Mouse (Mus musculus): ENCODE measurements around the gene Phc2. TPM values are rescaled to one million over a fixed set of nuclear protein-coding genes. Genes with fewer than 3 reads are reported as not detected.

Gene Phc2
- total RNA-seq, 2 experiments from 2014 or later: 47.2 to 52.7 TPM

DNA sequence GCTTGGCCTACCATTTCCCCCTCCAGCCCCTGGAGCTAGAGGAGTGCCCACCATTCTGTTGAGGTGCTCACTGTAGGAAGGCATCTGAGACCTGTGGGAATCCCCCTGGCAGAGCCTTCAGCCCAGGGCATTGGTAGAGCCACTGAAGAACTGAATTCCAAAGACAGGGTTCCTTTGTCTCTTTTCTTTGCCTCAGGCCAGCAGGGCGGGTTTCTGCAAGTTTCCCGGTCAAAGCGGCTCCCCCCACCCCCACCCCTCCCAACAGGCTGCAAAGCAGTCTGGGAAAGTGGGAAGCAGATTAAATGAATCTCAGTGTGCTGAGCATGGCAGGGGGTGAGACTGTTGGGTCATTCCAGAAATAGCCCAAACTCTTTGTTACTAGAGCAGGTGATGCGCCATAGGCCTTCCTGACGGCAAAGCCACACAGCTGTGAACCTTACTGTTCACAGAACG is 82.7 kb downstream of the Phc2 start:
- DNase-seq (ENCODE audit: low spot score in 2 of 2): no peak

DNA sequence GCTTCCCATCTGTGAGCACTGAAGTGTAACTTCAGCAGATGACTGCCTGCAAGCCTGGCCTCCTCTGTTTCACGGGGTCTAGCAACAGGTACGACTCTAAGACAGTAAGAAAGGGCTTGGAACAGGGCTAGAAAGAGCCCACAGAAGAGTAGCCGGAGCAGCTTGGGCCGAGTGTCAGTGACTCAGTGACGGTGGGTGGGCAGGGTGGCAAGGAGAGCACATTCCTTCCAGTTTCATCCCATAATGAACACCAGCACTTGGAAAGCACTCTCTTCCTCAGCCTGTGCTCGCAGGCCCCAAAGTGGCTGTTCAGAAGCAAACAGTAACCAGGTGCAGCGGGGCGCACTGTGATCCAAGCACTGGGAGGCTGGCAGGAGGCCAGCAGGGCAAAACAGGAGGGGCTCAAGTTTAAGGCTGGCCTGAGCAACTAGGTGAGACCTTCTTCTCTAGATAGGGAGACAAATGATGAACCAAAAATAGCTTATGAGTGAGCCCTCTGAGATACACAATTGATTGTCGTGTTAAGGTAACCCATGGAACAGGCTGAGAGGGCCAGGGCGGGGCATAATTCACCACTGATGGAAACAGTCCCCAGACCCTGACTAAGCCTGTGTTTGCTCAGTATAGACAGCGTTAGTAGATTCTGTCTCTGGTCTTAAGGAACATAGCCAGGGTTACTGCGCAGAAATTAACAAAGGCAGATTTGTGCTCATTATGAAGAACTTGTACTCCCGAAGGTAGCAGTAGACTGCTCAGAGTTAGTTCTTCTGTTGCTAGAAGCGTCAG is 83.5 kb downstream of the Phc2 start:
- DNase-seq (ENCODE audit: low spot score in 2 of 2): no peak

DNA sequence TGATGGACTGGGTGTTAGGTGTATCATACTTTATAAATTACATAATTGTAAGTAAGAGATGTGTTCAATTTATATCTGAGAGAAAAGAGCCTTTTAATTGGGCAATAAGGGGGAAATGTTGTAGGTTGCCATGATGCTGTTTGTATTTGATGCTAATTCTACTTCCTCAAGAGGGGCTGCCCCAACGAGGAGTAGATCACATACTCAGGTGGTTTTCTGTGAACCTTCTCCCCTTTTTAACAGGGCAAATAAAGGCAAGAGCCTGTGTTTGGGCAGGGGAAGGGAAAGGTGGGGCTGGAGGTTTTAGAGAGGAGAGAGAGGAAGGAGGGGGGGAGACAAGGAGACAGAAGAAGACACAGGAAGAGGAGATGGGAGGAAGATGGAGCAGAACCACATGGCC is 86.4 kb downstream of the Phc2 start:
- no peak for DNase-seq (ENCODE audit: low spot score in 2 of 2)

DNA sequence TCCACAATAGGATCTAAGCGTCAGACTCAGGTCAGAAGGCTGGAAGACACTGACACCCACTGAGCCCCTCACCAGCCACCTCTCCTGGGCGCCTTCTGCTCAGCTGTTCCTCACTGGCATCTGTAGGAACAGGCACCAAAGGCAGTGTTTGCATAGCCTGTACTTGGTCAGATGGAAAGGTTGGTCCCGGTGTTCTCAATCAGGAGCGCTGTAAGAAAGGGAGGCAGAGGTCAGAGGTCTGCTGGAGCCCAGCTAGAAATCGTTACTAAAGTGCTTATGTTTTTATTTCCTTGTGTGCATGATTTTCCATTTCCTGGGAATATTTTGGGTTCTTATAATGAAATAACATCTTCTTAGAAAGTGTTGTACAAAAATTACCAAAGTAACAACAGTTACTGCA is 87.4 kb downstream of the Phc2 start:
- no peak for DNase-seq (ENCODE audit: low spot score in 2 of 2)

DNA sequence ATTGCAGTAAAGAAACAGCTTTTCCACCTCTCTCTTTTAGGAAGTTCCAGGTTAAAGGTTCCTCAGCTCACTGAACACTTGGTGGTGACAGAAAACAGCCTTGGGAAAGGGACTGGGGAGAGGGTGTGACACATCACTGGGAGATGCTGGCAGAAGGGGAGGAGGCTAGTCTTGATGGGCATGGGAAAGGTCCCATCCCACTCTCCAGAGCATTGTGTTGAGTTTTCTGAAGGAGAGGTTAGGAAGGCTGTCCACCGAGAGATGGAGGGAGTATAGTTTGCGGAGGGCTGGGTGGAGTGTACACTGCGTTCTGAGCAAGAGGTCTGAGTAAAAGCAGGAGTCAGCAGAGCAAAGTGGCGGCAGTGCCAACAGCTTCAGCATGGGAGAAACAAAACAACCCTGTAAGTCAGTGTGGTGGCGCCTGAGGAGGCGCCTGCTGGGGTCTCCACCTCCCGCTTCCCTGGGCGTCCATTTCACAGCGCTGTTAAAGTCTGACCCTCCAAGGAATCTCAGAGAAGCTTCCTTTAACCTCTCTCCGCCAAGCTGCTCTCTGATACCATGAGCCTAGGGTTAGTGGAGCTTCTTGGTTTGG is 88.0 kb downstream of the Phc2 start:
- DNase-seq (ENCODE audit: low spot score in 2 of 2): no peak

DNA sequence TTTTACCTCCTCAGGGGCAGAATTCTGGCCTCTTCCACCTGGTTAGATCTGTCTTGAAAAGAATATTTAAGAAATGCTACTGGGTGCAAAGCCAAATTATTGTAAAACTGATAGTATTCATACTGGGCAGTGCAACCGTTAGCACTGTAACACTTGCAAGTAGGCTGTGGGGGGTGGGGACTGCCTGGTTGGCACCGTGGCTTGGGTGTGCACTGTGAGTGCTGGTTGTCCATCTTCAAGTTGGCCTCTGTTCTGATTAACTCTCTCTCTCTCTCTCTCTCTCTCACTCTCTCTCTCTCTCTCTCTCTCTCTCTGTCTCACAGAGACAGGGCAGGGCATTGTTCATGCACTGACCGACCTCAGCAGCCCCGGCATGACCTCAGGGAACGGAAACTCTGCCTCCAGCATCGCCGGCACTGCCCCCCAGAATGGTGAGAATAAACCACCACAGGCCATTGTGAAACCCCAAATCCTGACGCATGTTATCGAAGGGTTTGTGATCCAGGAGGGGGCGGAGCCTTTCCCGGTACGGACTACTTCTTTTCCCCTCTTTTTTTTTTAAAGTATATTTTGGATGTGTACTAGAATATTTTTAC is 88.6 kb downstream of the Phc2 start:
- no peak for DNase-seq (ENCODE audit: low spot score in 2 of 2)

DNA sequence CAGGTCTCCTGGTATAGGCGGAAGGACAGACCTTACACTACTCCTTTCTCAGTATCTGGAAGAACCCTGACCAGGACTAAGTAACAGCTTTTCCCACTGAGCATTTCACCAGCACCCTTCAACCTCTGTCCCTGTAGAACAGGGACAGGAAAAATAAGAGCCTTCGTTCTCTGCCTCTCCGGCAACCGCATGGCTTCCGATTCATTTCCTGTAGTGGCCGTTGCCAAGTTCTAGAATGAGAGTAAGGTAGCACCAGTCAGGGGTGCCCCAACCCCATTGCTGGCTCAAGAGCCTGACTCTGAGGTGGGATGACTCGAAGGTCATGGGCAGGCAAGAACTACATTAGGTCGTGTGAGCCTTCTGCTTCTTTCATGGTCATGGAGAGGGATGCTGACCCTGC is 90.7 kb downstream of the Phc2 start:
- DNase-seq (ENCODE audit: low spot score in 2 of 2): no peak

DNA sequence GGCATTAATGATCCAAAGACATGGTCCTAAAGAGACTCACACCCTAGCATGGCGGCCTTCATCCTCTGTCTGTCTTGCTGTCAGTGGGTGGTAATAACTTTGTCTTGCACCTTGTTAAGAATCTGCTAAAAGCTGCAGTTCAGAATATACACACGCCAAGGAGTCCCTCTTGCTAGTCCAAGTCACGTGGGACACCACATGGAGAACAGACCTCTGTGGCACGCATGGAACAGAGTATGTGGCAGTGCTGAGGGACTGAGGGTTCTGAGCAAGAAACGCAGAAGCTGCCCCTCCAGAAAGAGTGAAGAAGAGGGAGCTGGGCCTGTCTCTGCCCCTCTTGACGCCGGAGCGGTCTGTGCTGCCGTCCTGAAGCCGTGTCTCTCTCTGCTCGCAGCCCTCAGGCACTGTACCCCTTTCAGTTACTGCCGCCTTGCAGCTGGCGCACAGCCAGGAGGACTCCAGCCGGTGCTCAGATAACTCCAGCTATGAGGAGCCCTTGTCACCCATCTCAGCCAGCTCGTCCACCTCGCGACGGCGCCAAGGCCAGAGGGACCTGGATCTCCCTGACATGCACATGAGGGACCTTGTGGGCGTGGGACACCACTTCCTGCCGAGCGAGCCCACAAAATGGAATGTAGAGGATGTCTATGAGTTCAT is 93.2 kb downstream of the Phc2 start:
- DNase-seq (ENCODE audit: low spot score in 2 of 2): no peak

DNA sequence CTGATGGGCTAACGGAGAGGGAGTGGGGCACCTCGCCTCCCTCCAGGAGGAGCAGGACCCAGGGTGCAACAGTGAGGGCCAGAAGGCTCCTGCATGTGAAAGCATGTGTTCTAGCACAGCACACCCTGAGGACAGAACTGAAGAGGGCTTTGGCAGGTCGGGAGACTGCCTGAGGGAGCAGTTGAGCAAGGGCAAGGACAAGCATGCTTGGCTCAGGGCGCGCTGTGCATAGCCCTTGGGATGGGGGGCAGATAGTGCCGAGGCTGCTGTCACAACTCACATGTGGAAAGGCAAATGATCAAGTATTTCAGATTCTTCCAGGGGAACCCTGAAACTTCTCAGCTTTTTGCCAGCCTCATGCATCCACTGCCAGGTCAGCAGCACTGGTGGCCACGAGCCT is 93.8 kb downstream of the Phc2 start:
- no peak for DNase-seq (ENCODE audit: low spot score in 2 of 2)

DNA sequence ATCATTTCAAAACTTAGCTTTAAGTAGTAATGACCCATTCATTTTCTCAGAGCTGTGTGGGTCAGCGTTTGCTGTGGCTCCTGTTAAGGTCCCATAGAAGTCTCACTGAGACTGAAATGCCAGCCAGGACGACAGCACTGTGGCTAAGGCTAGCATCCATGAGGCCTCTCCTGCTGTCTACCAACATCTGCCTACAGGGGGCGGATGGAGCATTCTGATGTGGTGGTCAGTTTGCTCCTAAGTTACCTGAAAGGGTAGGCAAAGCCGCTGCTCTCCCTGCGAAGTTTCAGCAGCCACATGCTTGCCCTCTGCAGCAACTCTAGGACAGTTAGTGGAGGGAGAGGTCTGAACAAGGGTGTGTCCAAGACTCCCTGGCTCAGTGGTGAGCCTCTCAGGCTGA is 96.5 kb downstream of the Phc2 start:
- no peak for DNase-seq (ENCODE audit: low spot score in 2 of 2)

DNA sequence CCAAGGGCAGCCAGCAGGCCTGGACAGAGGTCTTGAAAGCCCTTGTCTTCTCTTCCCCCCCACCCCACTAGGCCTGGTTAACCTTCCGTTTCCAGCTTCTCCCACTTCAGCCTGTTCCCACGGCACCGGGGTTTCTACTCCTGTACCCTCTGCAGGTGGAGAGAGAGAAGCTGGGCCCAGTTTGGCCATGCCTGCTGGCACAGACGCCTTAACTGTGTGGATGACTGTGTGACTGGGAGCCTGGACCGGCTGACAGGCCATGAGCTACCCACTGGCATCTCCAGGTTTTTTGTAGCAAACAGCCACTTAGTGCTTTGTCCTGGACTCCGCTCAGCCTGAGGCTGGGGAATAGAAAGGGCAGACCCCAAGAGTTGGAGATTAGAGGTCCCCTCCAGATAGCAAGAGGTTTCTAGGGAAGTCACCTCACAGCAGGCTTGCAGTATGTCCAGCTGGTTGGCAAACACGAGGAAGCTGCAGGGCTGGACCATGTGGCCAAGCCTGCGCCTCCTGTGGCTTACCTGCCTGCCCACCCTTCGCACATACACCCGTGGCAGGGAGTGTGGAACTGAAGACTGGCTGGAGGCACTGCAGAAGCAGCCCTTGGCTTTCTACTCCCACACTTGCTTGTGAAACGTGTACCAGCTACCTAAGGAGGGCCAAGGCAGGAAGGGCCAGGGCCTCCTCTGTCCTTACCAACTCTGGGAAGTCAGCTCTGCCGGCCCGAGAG is 97.7 kb downstream of the Phc2 start:
- DNase-seq (ENCODE audit: low spot score in 2 of 2): no peak

DNA sequence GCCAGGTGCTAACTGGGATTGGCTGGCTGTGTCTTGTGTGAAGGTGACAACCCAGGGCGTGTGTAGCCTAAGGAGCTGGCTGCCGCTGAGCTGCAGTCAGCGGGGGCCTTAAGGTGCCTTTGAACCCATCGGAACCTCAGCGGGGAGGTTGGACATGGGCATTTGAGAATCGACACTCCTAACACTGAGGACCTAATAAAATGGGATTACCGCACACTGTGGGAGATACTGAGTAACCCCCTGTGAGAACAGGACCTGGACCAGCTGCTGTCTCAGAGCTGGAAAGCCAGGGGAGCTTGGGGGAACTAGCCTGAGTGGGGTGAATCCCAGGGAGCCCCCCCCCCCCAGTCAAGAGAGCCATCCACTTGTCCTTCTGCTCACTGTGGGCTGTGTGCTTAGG is 99.1 kb downstream of the Phc2 start:
- no peak for DNase-seq (ENCODE audit: low spot score in 2 of 2)

DNA sequence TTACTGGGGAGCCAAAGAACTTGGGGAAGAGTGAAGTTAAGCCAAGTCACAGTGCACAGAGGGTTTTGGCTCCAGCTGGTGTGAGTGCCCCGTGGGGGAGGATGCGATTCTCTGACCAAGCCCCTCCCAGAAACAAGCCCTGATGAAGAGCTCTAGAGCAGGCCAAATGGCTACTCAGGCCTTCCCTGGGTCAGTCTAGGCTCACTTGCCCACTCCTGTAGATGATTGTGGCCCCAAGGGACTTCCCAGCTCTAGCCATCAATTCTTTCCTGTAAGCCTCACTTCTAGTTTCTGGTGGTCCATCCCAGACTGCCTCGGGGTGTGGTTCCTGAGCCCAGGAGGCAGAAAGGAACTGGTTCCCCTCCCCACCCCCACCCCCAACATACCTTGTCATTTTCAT is 100.6 kb downstream of the Phc2 start, which contains the start of gene A3galt2:
A3galt2 (plus strand) TSS at position 301 of the 400 bp plus-strand sequence.
- no peak for DNase-seq (ENCODE audit: low spot score in 2 of 2)

DNA sequence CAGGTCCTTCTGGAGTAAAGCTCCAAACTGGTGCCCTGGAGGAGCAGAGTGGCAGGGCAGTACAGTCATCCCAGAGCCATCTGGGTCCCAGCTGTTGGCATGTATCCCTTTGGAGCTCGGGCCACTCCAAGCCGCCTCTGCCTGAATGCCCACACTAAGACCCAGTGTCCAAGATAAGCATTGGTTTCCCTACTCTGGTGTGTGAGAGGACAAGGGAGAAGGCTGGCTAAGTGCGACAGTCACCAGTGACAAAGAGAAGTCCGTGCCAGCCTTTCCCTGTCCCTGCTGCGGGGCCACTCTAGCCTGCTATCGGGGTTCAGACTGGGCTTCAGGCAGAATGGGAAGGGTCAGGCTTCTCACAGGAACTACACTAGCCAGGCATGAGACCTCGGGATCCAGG is 101.4 kb downstream of the Phc2 start:
- no peak for DNase-seq (ENCODE audit: low spot score in 2 of 2)

DNA sequence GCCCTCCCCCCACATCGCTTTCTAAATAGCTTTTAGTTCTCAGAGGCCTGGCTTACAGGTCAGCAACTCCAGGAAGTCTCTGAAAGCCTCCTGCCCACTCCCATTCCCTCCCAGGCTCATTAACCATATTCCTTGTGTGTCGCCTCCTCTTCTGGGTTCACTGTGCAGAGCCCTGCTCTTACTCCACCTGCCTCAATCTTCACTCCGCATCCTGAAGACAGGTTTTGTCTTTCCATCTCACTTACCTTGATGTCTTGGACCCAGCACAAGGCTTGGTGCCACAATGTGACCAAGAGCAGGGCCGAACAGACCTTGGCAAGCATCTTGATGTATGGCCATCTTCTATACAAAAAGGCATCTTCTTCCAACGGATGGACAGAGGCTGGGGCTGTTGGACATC is 104.7 kb downstream of the Phc2 start:
- DNase-seq (ENCODE audit: low spot score in 2 of 2): no peak

DNA sequence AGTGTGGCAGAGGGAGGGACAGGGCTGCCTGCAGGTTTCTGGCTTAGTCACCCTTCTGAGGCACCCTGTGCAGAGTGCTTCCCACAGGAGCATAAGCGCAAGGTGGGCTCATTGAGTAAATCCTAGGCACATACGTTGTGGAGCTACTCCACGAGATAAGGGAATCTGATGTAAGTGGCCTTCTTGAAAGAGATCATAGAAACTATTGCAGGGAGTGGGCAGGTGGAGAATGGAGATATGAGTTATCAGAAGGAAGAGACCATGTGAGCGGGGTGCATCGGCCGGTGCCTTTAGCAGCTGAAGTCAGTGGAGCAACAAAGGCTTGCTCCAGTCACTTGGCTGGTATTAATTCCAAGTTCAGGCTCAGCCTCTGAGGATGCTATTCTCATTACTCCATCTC is 105.5 kb downstream of the Phc2 start:
- no peak for DNase-seq (ENCODE audit: low spot score in 2 of 2)

DNA sequence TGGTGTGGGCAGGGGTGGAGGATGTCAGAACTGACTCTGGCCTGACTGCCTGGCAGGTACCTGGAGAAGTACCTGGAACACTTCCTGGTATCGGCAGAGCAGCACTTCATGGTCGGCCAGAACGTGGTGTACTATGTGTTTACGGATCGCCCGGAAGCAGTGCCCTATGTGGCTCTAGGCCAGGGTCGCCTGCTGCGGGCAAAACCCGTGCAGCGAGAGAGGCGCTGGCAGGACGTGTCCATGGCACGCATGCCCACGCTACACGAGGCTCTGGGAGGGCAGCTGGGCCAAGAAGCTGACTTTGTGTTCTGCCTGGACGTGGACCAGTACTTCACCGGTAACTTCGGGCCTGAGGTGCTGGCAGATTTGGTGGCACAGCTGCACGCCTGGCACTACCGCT is 112.4 kb downstream of the Phc2 start:
- DNase-seq (ENCODE audit: low spot score in 2 of 2): no peak

DNA sequence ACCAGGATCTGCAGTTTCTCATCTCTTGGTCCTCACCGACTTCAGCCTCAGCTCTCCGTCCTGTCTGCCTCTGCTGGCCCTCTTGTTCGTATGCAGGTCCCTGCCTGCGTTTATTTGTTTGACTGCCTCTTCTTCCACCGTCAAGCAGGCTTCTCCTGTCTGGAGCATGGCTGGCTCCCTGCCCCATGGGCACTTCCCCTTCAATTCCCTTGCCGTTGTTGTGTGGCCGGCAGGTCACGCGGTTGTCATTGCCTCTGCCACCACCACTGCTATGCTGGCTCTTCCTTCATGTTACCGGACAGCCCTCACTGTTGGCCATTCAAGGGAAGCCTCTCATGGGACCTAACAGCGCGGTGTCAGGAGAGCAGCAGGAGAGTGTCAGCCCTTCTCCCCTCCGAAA is 113.6 kb downstream of the Phc2 start:
- no peak for DNase-seq (ENCODE audit: low spot score in 2 of 2)

DNA sequence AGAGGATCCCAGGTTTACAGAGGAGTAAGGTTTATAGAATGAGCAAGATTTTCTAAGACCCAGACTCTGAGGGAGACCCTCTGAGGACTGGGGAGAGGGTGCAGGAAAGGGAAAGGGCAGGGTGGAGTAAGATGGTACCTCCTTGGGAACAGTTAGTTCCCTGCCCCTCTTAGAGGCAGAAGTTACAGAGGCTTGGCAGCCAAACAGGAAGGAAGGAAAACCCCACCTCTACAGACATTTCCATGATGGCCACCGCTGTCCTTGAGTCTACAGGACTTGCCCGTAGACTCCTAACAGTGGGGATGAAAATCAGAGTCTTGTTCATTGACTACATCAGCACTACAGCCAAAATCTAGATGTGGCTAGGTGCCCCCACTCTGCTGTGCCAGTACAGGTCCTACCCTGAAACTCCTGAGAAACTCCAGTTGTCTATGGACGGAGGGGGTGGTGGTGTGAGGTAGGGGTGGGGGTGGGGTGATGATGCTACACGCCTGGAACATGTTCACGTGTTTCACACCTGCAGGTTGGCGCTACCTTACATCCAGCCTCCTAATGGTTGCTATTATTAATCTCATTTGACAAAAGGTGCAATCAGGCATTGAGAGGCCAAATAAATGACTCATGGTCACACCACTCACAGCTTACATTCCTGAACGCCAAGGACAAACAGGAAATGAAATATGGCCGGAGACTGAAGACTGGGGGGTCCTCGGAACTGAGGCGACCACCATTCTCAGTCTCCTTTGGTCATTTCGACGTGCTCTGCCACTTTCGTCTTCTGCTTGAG is 115.3 kb downstream of the Phc2 start:
- DNase-seq (ENCODE audit: low spot score in 2 of 2): no peak

DNA sequence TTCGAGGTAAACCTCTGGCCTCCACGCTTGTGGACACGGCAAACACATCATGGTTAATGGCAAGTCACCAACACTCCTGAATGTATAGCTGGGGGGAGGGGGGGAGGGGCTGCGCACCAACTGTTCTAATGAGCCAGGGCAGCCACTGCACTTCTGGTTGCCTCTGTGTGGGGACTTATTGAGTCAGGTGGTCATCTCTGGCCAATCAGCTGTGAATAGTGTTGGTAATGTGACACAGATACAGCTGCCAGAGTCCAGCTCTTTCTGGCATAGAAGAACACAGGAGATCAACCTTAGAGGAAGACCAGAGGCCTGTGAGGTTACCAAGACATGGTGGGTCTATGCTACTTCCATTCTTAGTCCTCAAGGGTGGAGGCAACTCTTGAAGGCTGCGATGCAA is 116.2 kb downstream of the Phc2 start:
- no peak for DNase-seq (ENCODE audit: low spot score in 2 of 2)

DNA sequence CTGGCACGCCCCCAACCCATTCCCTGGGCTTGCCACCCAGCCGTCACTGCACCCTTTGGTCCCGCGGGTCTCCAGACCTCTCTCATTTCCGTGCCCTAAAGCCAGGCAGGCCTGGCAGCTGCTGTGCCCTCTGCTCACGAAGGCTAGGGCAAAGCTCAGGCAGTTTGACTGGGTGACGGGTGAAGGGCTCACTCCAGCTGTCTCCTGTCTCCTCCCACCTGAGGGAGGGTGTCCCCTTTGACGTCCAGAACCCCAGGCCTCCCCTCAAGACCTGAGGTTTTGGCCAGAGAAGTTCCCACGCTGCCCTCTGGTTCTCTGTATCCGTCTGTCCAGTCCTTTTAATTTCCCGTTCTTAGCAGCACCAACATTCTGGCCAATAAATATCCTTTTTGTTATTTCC is 119.3 kb downstream of the Phc2 start:
- DNase-seq (ENCODE audit: low spot score in 2 of 2): no peak

Data from gastrocnemius, postnatal 4 days (tissue).